12 mouse cellular contexts compared by ENCODE assay signal in the genomic region with DNA sequence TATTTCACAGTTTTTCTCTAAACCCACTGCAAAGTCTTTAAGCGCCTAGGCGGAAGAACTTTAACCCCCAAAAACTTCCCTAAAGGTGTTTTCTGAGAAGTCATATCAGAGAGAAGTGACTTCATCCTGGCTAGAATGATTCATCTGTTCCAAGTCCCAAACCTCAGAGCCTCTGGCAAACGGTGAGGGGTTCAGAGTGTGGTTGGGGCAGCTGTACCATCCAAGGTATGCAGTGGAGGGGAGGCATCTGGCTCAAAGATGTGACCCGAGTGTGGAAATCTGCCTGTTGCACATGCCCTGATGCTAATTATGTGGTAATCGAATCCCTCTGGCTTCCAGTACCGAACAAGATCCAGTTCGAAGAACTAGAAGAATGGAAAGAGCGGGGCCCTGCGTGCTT.
"Had no signal": no experiment of that assay in that cellular context is flagged by ENCODE, and none has a peak within 500 bp of the region (broad histone marks: within the 10 kb centered on the region; RNA-seq: fewer than 3 reads in every experiment).

No protein-coding gene starts in this region.

- H3K4me3 ChIP-seq: left cerebral cortex, adult 2 months; limb, embryonic 12.5 days; liver, embryonic 13.5 days; midbrain, embryonic 12.5 days; neural tube, embryonic 13.5 days; stomach, embryonic 15.5 days had no signal

- H3K27me3 ChIP-seq: limb, embryonic 12.5 days; liver, embryonic 13.5 days; midbrain, embryonic 12.5 days; neural tube, embryonic 13.5 days; stomach, embryonic 15.5 days had no signal

- H3K27ac ChIP-seq: left cerebral cortex, adult 2 months; limb, embryonic 12.5 days; liver, embryonic 13.5 days; midbrain, embryonic 12.5 days; neural tube, embryonic 13.5 days; stomach, embryonic 15.5 days had no signal

- H3K9ac ChIP-seq: limb, embryonic 12.5 days; liver, embryonic 13.5 days; liver, postnatal 0 days; midbrain, embryonic 12.5 days; neural tube, embryonic 13.5 days; stomach, embryonic 15.5 days had no signal

- H3K4me1 ChIP-seq: liver, embryonic 13.5 days; midbrain, embryonic 12.5 days; neural tube, embryonic 13.5 days; stomach, embryonic 15.5 days had no signal

- H3K9me3 ChIP-seq: limb, embryonic 12.5 days; liver, embryonic 13.5 days; midbrain, embryonic 12.5 days; neural tube, embryonic 13.5 days; stomach, embryonic 15.5 days had no signal

- H3K36me3 ChIP-seq: limb, embryonic 12.5 days; liver, embryonic 13.5 days; midbrain, embryonic 12.5 days; neural tube, embryonic 13.5 days; stomach, embryonic 15.5 days had no signal

- H3K4me2 ChIP-seq: limb, embryonic 12.5 days; liver, embryonic 13.5 days; midbrain, embryonic 12.5 days; neural tube, embryonic 13.5 days; stomach, embryonic 15.5 days had no signal

- ATAC-seq: liver, postnatal 0 days; midbrain, embryonic 16.5 days had no signal

- DNase-seq: kidney, postnatal 25 days; liver; liver, embryonic 13.5 days; liver, postnatal 0 days; right cerebral cortex, postnatal 14 days; thymus, postnatal 36 days had no signal
